Mouse (Mus musculus) bone marrow macrophage, adult 2 months (primary cell): Measurements from ENCODE around the gene Zfp609. TPM values are rescaled to one million over a fixed set of nuclear protein-coding genes. Genes with fewer than 3 reads are reported as not detected.

Experiments
- H3K27ac ChIP-seq: 2 replicates; pipeline ENCODE4 v1.5.1; 2012; ENCODE audit warnings: low read depth, low read length; ENCODE audit not compliant: insufficient read depth
- H3K4me1 ChIP-seq: 2 replicates; pipeline ENCODE4 v1.6.1; 2012; ENCODE audit warnings: low read length; ENCODE audit not compliant: control insufficient read depth, insufficient read depth
- H3K4me3 ChIP-seq: 2 replicates; pipeline ENCODE4 v1.5.1; 2012; ENCODE audit warnings: mild to moderate bottlenecking, low read length, moderate library complexity; ENCODE audit not compliant: insufficient read depth
- CTCF ChIP-seq: IDR thresholded peaks from 2 replicates; pipeline ENCODE4 v1.5.1; 2012; ENCODE audit warnings: low read depth, mild to moderate bottlenecking, low read length, moderate library complexity
- POLR2A ChIP-seq: IDR thresholded peaks from 2 replicates; pipeline ENCODE4 v1.6.1; 2012; ENCODE audit warnings: mild to moderate bottlenecking, low read depth, low read length, borderline replicate concordance
- polyA plus RNA-seq: library from polyadenylated mRNA; stranded (reverse); fragments of >200 nt; gene quantifications from 2 replicates; pipeline ENCODE4 v1.2.4, GENCODE M21; 2012; ENCODE audit not compliant: missing spikeins, insufficient read depth, insufficient read length

Zfp609 gene
- polyA plus RNA-seq, 1 experiment = 10.9 TPM

DNA sequence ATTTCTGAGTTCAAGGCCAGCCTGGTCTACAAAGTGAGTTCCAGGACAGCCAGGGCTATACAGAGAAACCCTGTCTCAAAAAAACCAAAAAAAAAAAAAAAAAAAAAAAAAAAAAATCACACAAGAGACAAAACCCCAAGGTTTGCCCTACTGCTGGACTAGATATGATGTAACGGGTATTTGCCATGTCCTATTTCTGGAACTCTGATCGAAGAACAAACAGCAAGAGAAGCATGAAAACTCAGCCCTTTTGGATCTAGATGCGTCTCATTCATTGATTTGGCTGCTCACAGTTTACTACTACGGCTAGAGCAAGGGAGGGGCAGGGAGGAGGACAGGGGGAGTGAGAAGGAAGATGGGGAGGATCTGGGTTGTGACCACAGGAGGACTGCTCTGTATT is 5.4 kb downstream of the Zfp609 start:
- TF ChIP-seq POLR2A = no peak
- TF ChIP-seq CTCF = no peak
- no peak overlapping the region for H3K4me3 ChIP-seq
- no peak overlapping the region for H3K27ac ChIP-seq
- H3K4me1 ChIP-seq = peaks cover 35% of the 10 kb centered on the region

DNA sequence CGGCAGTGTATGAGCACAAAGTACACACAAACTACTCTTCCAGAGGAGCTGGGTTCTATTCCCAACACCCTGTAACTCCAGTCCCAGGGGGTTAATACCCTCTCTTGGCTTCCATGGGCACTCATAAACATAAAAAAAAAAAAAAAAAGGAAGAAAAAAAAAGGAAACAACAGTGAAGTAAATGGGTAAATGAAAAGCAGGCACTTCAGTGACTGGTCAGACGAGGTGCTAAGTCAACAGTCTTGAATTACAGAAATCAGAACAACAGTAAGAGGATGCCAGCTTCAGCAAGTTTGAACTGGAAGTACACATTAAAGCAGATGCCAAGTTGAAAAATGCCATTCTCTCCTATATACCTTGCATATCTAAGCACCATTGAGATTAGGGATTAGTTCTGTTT is 7.1 kb downstream of the Zfp609 start:
- H3K4me1 ChIP-seq = peaks cover 28% of the 10 kb centered on the region
- TF ChIP-seq CTCF (no peak), POLR2A (no peak)
- H3K27ac ChIP-seq = no peak overlapping the region
- no peak overlapping the region for H3K4me3 ChIP-seq

DNA sequence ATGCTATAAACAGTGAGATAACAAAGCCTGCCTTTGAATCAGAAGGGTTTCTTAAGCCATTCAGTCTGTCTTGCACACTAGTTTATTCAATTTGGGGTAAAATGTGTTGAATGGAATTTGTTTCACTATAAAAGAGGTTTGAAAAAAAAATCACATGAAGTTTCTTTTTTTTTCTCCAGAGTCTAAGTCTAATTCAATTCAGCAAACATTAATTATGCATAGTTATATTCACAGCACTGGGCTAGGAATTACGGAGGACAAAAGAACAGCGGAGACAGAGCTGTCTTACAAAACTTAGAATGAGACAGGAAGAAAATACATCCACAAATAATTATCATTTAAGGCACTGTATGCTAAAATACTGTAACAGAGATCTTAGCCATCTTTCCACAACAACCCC is 9.0 kb downstream of the Zfp609 start:
- TF ChIP-seq CTCF (no peak), POLR2A (no peak)
- Histone ChIP-seq H3K4me3 (no peak overlapping the region), H3K4me1 (peaks cover 20% of the 10 kb centered on the region), H3K27ac (no peak overlapping the region)

DNA sequence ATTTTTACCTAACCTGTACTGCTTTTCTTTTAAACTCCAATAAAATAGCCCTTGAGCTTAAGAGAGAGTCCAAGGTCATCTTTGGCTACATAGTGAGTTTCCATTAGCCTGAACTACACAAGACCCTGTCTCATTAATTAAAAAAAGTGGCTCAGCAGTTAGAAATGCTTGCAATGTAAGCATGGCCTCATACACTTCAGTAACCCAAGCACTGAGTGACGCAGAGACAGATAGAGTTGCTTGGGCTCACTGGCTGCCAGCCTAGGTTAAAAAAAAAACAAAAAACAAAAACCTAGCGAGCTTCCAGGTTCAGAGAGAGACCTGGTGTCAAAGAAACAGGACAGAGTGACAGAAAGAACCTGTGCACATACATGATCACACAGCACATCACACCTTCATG is 14.5 kb downstream of the Zfp609 start:
- H3K27ac ChIP-seq = no peak overlapping the region
- no peak overlapping the region for H3K4me3 ChIP-seq
- TF ChIP-seq POLR2A (no peak), CTCF (no peak)
- H3K4me1 ChIP-seq = peaks cover 6% of the 10 kb centered on the region

GRCm38 (mm10) chr9:65811784-65812183 is 15.6 kb downstream of the Zfp609 start:
- no peak overlapping the region for H3K4me3 ChIP-seq
- no peak overlapping the region for H3K27ac ChIP-seq
- peaks cover 6% of the 10 kb centered on the region for H3K4me1 ChIP-seq
- no peak for TF ChIP-seq POLR2A
- TF ChIP-seq CTCF = no peak

DNA sequence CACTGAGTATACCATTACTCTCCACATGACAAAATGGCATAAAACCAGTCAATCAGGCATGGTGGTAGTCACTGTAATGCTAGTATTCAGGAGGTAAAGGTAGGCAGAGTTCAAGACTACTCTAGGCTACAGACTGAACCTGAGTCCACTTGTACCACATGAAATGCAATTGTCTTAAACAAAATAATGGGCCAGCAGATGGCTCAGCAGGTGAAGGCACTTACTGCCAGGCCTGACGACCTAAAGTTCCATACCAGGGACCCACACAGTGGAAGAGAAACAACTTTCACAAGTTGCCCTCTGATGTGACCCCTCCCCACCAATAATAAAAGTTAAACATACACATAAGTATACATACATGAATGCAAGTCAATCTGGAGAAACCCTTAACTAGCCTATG is 19.5 kb downstream of the Zfp609 start:
- TF ChIP-seq POLR2A (no peak), CTCF (no peak)
- no peak overlapping the region for H3K4me3 ChIP-seq
- H3K4me1 ChIP-seq = no peaks in the 10 kb centered on the region; the same call in 1 of the 2 replicates
- no peak overlapping the region for H3K27ac ChIP-seq

- Histone ChIP-seq H3K4me3 (no peak overlapping the region), H3K27ac (no peak overlapping the region), H3K4me1 (no peaks in the 10 kb centered on the region; the same call in 1 of the 2 replicates)
- no peak for TF ChIP-seq POLR2A
- no peak for TF ChIP-seq CTCF
These were observed 20.1 kb downstream of the Zfp609 start for GRCm38 (mm10) chr9:65807251-65807650.

DNA sequence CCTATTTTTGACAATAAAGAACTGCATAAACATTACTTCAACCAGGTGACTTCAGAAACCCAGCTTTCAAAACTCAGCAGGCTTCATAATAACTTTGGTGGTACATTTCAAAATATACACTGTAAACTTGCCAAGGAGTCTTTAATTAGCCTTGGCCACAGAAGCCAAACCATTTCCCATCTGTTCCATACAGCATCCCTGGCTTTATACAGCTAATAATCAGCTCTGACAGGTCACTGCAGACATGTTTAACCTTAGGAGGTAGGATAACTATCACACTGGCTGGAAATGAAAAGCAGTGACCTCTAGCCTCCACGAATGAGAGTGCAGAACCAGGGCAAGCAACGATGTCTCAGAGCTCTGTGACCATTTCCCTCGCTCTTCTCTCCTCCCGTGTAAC is 27.6 kb downstream of the Zfp609 start:
- TF ChIP-seq POLR2A = no peak
- TF ChIP-seq CTCF = no peak
- Histone ChIP-seq H3K4me3 (no peak overlapping the region), H3K4me1 (no peaks in the 10 kb centered on the region), H3K27ac (no peak overlapping the region)

DNA sequence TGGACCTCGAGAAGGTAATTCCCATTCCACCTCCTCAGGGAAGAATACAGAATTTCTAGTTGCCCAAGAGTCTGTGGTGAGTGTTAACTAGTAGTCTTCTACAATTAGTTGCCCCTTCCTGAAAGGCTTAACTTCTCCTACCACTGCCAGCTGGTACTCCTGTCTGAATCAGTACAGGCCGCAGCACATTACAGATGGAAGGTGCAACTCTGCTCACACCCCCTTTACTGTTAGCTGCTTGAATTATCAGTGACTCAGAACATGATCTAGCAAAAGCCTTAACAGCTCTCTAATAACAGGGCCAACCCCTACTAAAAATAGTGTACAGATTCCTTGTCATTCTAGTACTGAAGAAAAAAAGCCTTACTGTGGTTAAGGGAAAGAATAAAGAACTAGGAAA is 31.7 kb downstream of the Zfp609 start:
- no peak overlapping the region for H3K4me3 ChIP-seq
- TF ChIP-seq CTCF = no peak

DNA sequence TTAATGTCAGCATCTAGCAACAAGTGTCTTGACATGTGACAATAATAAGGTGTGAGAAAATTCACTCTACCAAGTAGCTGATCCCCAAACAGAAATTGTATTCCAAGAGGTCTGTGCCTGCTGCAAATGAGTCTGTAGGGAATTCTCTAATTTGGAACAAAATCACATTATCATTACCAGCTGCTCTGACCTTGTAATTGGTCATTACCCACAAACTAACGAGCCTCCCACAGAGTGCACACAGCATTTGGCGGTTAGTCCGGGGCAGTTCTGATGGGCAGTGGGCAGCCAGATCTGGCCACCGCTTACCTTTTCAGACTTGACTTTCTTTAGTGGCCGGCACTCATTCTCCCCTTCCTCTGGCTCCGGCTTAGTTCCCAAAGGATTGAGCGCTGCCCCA is 33.1 kb downstream of the Zfp609 start:
- TF ChIP-seq POLR2A (no peak), CTCF (no peak)
- peaks cover 21% of the 10 kb centered on the region for H3K4me1 ChIP-seq
- H3K4me3 ChIP-seq = no peak overlapping the region
- no peak overlapping the region for H3K27ac ChIP-seq

More for the DNA sequence above, 31.7 kb downstream of the Zfp609 start:
- Histone ChIP-seq H3K4me1 (peaks cover 12% of the 10 kb centered on the region), H3K27ac (no peak overlapping the region)

DNA sequence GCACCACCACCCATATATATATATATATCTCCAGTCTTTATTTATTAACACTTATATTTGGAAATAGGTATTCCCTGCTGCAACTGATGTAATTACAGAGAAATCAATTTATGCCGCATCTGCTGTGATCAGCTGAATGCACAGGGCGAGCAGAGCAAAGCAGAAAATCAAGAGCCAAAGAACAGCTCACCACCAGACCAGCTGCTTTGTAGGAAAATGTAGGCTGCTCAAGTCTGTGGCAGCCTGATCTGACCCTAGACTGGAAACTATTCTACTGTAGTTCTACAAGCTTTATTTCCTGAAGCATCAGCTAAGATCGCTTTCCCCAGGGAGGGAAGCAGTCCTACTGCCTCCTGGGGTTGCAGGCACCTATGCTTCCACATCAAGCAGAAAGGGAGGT is 33.9 kb downstream of the Zfp609 start:
- TF ChIP-seq CTCF = no peak
- no peak for TF ChIP-seq POLR2A
- no peak overlapping the region for H3K27ac ChIP-seq

More for the DNA sequence above, 33.9 kb downstream of the Zfp609 start:
- Histone ChIP-seq H3K4me3 (no peak overlapping the region), H3K4me1 (peaks cover 21% of the 10 kb centered on the region)
